Mouse (Mus musculus) stomach, postnatal 0 days (tissue): Measurements from ENCODE around the gene Srcap.
"Not testable (repeated sequence)": the region's sequence is repeated elsewhere in the genome, so short reads cannot be mapped to it uniquely, and the experiment has no call there.

Experiments
- CTCF ChIP-seq: IDR thresholded peaks from 2 replicates; pipeline ENCODE4 v1.5.1; 2016; ENCODE audit warnings: antibody characterized with exemption, low read depth, mild to moderate bottlenecking, moderate library complexity
- EP300 ChIP-seq: optimal IDR thresholded peaks from 2 replicates; pipeline ENCODE3; 2016; ENCODE audit warnings: antibody characterized with exemption

GRCm38 (mm10) chr7:127465670-127466069 is 46.1 kb upstream of the Srcap start:
- not testable (repeated sequence) for TF ChIP-seq CTCF, EP300
